Comparison of ENCODE assay signal across 7 mouse cellular contexts in genomic region chr14:21831830-21832403, GRCm38 (mm10). TPM values are rescaled to one million over a fixed set of nuclear protein-coding genes. Genes with fewer than 3 reads are reported as not detected.
DNase-seq lines count a peak whose midpoint lies in the region; ATAC-seq and TF ChIP-seq lines count a peak whose summit lies in the region.

No protein-coding gene starts in this region.

- H3K4me3 ChIP-seq in forebrain, embryonic 13.5 days = peak overlapping the region; percentile 99
- peak overlapping the region; percentile 78 for H3K4me3 ChIP-seq in limb, embryonic 11.5 days (ENCODE audit: low read depth, low read length)
- peak overlapping the region; percentile 98 for H3K4me3 ChIP-seq in myocyte

- peak overlapping the region; percentile 96 for H3K9ac ChIP-seq in forebrain, embryonic 13.5 days
- peak overlapping the region; percentile 96 for H3K9ac ChIP-seq in limb, embryonic 11.5 days (ENCODE audit: low read length)

- no peaks in the 10 kb centered on the region for H3K9me3 ChIP-seq in forebrain, embryonic 13.5 days (replicated peaks)
- H3K9me3 ChIP-seq in limb, embryonic 11.5 days (ENCODE audit: control insufficient read depth, low read length) = no peaks in the 10 kb centered on the region

- peak overlapping the region; percentile 89 for H3K4me2 ChIP-seq in forebrain, embryonic 13.5 days
- H3K4me2 ChIP-seq in limb, embryonic 11.5 days (ENCODE audit: low read depth, severe bottlenecking) = peak overlapping the region; percentile 67
- peak overlapping the region; percentile 95 for H3K4me2 ChIP-seq in myocyte (ENCODE audit: low read depth)

- H3K27me3 ChIP-seq in forebrain, embryonic 13.5 days = no peaks in the 10 kb centered on the region
- no peaks in the 10 kb centered on the region for H3K27me3 ChIP-seq in limb, embryonic 11.5 days (ENCODE audit: control insufficient read depth, insufficient read depth, low read length)
- H3K27me3 ChIP-seq in myocyte (ENCODE audit: control insufficient read depth, insufficient read depth, insufficient read length) = no peaks in the 10 kb centered on the region

- no peak overlapping the region for H3K27ac ChIP-seq in forebrain, embryonic 13.5 days
- H3K27ac ChIP-seq in limb, embryonic 11.5 days (replicated peaks; ENCODE audit: low read depth, low read length) = peak overlapping the region; percentile 90

- H3K36me3 ChIP-seq in forebrain, embryonic 13.5 days (ENCODE audit: poor library complexity, severe bottlenecking) = peaks cover 21% of the 10 kb centered on the region
- peaks cover 4% of the 10 kb centered on the region; the same call in 1 of the 2 replicates for H3K36me3 ChIP-seq in limb, embryonic 11.5 days (ENCODE audit: control insufficient read depth, insufficient read depth, low read length)
- H3K36me3 ChIP-seq in myocyte (ENCODE audit: control insufficient read depth, insufficient read depth) = peaks cover 29% of the 10 kb centered on the region

- ATAC-seq in forebrain, embryonic 13.5 days = peak; percentile 1; the same call in 1 of the 2 replicates
- ATAC-seq in limb, embryonic 11.5 days (ENCODE audit: insufficient number of reproducible peaks, low FRiP score, low TSS enrichment, low read depth) = no peak

- peaks cover 22% of the 10 kb centered on the region for H3K4me1 ChIP-seq in forebrain, embryonic 13.5 days
- no peaks in the 10 kb centered on the region for H3K4me1 ChIP-seq in limb, embryonic 11.5 days (ENCODE audit: control insufficient read depth, insufficient read depth, low read length)

- peaks cover 54% of the 10 kb centered on the region for H3K79me2 ChIP-seq in myocyte (ENCODE audit: control insufficient read depth, insufficient read depth)

- peak; percentile 73 for DNase-seq in 416B (ENCODE audit: low read depth)
- DNase-seq in CD4-positive helper T cell, adult 2 months (ENCODE audit: low read depth, low spot score) = peak; percentile 74
- DNase-seq in limb, embryonic 11.5 days (ENCODE audit: low spot score) = no peak
- DNase-seq in retina, postnatal 1 day = no peak
- no peak for DNase-seq in spleen, postnatal 4 days (ENCODE audit: low spot score in 2 of 2)

- WGBS in forebrain, embryonic 13.5 days = under 1% methylated on average over 28 of the region's 28 CpGs
- WGBS in limb, embryonic 11.5 days = under 1% methylated on average over 28 of the region's 28 CpGs

- TF ChIP-seq POLR2A in myocyte (IDR thresholded peaks at IDR 0.05; ENCODE audit: insufficient read length, low read depth) = no peak

- H3ac ChIP-seq in myocyte (ENCODE audit: control insufficient read depth, insufficient read length) = peak overlapping the region; percentile 72

TF ChIP-seq in myocyte, 11 proteins besides CTCF, POLR2A, EP300 and RAD21:
- TF ChIP-seq REST (IDR thresholded peaks at IDR 0.05; ENCODE audit: insufficient read depth, insufficient read length) (no peak), MYOD1 (IDR thresholded peaks at IDR 0.05; ENCODE audit: control insufficient read depth in 1 of 3, insufficient read length in 2 of 3, low read depth in 2 of 3) (no peak), SRF (IDR thresholded peaks at IDR 0.05; ENCODE audit: control insufficient read depth, insufficient read length, low read depth) (no peak), TCF3 (IDR thresholded peaks at IDR 0.05; ENCODE audit: insufficient read length, low read depth) (no peak), MYOG (IDR thresholded peaks at IDR 0.05; ENCODE audit: control insufficient read depth in 1 of 3, insufficient read depth in 1 of 3, insufficient read length in 2 of 3, low read depth in 2 of 3) (no peak), CEBPB (IDR thresholded peaks at IDR 0.05; ENCODE audit: insufficient read depth, poor library complexity, severe bottlenecking) (no peak), E2F4 (IDR thresholded peaks at IDR 0.05; ENCODE audit: insufficient read depth) (no peak), USF1 (IDR thresholded peaks at IDR 0.05; ENCODE audit: low read depth) (no peak), MAX (IDR thresholded peaks at IDR 0.05; ENCODE audit: low read depth) (no peak), POLR2AphosphoS2 (IDR thresholded peaks at IDR 0.05; ENCODE audit: insufficient read length, low read depth) (no peak), TCF12 (IDR thresholded peaks at IDR 0.05; ENCODE audit: insufficient read depth, poor library complexity, severe bottlenecking) (no peak)

RNA-seq across cellular contexts. Expression of gene Vdac2, which starts 6.9 kb away (rescaled TPM):
- 261 and 270 TPM in 2 replicates for polyA plus RNA-seq in forebrain, embryonic 13.5 days (2015; fragmentation: Nextera tagmentation; extraction: Ambion mirVana)
- polyA plus RNA-seq in limb, embryonic 11.5 days (2014; fragmentation: Nextera tagmentation; extraction: Ambion mirVana) = 298 and 313 TPM in 2 replicates
- polyA plus RNA-seq in myocyte (2012; fragmentation: generic; extraction: Trizol) = 314 TPM

RNA-seq across cellular contexts. Expression of gene Comtd1, which starts 16.9 kb away (rescaled TPM):
- 17.5 and 19.9 TPM in 2 replicates for polyA plus RNA-seq in forebrain, embryonic 13.5 days (2015; fragmentation: Nextera tagmentation; extraction: Ambion mirVana)
- 14.3 and 18.7 TPM in 2 replicates for polyA plus RNA-seq in limb, embryonic 11.5 days (2014; fragmentation: Nextera tagmentation; extraction: Ambion mirVana)
- 47.1 TPM for polyA plus RNA-seq in myocyte (2012; fragmentation: generic; extraction: Trizol)

Comparison
In these comparisons a context has a peak if more than half of its experiments do, and no peak if none do; other contexts are left out.
1. DNase-seq: peak in 416B (single experiment) and CD4-positive helper T cell, adult 2 months (single experiment); none in limb, embryonic 11.5 days (single experiment), retina, postnatal 1 day (single experiment) and spleen, postnatal 4 days (0 of 2).
2. Peak in every context shown above with its lines, with median percentiles within 50 percentile points of each other: H3K4me2 ChIP-seq and H3K4me3 ChIP-seq.